Mouse (Mus musculus): ENCODE measurements around the gene Rap1gap2. TPM values are rescaled to one million over a fixed set of nuclear protein-coding genes. Genes with fewer than 3 reads are reported as not detected.

Rap1gap2 gene
- polyA plus RNA-seq, 1 experiment from 2014 or later, result 3.4 TPM

DNA sequence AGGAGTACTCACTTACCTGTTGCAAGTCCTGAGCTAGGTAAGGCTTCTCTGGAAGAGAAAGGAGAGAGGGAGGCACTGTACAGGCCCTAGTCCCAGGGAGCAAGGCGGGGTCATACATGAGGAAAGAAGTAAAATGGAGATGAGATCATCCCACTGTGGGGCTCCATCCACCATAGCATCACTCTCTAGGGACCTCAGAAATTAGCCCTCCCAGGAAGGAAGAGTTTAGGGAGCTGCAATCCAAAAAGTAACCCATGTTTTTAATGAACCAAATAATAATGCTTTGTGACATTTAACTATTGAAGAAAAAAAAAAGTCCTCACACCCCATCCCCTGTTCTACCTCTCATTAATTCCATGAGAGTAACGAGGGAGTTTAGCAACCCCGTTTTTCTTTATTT lies 258.2 kb downstream of the Rap1gap2 start, which contains the start of gene Olfr411:
Olfr411 (minus strand) TSS at position 101 of the 400 bp plus-strand sequence.
- ATAC-seq (ENCODE audit: low read depth) (no peak), DNase-seq (ENCODE audit: low spot score) (no peak)
- Histone ChIP-seq H3K4me3 (ENCODE audit: low read depth, low read length) (no peak within 1 kb of the TSS), H3K27me3 (replicated peaks; ENCODE audit: control insufficient read depth, insufficient read depth, low read length) (no peaks in the 10 kb centered on the region), H3K9me3 (ENCODE audit: control insufficient read depth, low read length) (0 out of 2 replicates have a peak, but pooled peaks cover 7% of the 10 kb centered on the region), H3K4me2 (ENCODE audit: low read depth, low read length) (no peak within 1 kb of the TSS), H3K27ac (replicated peaks; ENCODE audit: low read depth, low read length) (no peak within 1 kb of the TSS), H3K4me1 (ENCODE audit: control insufficient read depth, insufficient read depth, low read length) (no peaks in the 10 kb centered on the region), H3K36me3 (ENCODE audit: control insufficient read depth, insufficient read depth, low read length) (no peaks in the 10 kb centered on the region), H3K9ac (ENCODE audit: low read depth, low read length) (no peak within 1 kb of the TSS)
- 73% methylated on average over 3 of the region's 3 CpGs for WGBS

DNA sequence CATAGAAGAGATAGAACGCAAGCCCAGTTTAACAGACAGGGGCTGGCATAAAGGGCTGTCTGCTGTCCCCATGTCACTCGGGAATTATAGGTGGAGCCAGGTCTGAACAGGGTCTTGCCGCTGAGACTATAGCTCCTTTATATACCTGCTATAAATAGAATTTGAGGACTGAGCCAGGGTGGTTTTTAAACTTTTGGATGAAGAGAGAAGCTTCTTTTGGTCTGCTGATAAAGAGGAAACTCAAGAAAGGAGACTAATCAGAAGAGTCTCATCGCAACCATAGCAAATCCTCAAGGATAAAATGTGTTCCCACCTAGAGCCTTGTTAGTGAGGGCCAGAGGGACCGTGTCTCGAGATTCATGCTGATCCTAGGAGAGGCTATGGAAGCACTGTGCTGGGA lies 272.8 kb downstream of the Rap1gap2 start, which contains the start of gene Olfr410:
Olfr410 (minus strand) TSS at position 101 of the 400 bp plus-strand sequence.
- Histone ChIP-seq H3K9ac (ENCODE audit: low read depth, low read length) (no peak within 1 kb of the TSS), H3K36me3 (ENCODE audit: control insufficient read depth, insufficient read depth, low read length) (no peaks in the 10 kb centered on the region), H3K4me1 (ENCODE audit: control insufficient read depth, insufficient read depth, low read length) (no peaks in the 10 kb centered on the region), H3K9me3 (ENCODE audit: control insufficient read depth, low read length) (no peaks in the 10 kb centered on the region), H3K27me3 (replicated peaks; ENCODE audit: control insufficient read depth, insufficient read depth, low read length) (no peaks in the 10 kb centered on the region), H3K4me2 (ENCODE audit: low read depth, low read length) (no peak within 1 kb of the TSS), H3K4me3 (ENCODE audit: low read depth, low read length) (no peak within 1 kb of the TSS), H3K27ac (replicated peaks; ENCODE audit: low read depth, low read length) (no peak within 1 kb of the TSS)
- ATAC-seq (ENCODE audit: low read depth), result no peak
- no peak for DNase-seq (ENCODE audit: low spot score)
- WGBS, result 80% methylated on average over 6 of the region's 6 CpGs

Other genes with a start within 250 kb of the Rap1gap2 start
- gene Olfr412, start 248.8 kb downstream of the Rap1gap2 start, polyA plus RNA-seq (2014; fragmentation: Nextera tagmentation; extraction: Ambion mirVana), result not detected in 2 replicates
- gene Ccdc92b, start 8.7 kb upstream of the Rap1gap2 start, polyA plus RNA-seq (2014; fragmentation: Nextera tagmentation; extraction: Ambion mirVana), result 0.54 and 0.62 TPM in 2 replicates
- 24.4 and 25.2 TPM in 2 replicates for gene Cluh, start 38.6 kb upstream of the Rap1gap2 start, polyA plus RNA-seq (2014; fragmentation: Nextera tagmentation; extraction: Ambion mirVana)
- gene Pafah1b1, start 113.8 kb upstream of the Rap1gap2 start, polyA plus RNA-seq (2014; fragmentation: Nextera tagmentation; extraction: Ambion mirVana), result 67.6 and 68.3 TPM in 2 replicates
- 28.4 and 32.0 TPM in 2 replicates for gene Mettl16, start 159.9 kb upstream of the Rap1gap2 start, polyA plus RNA-seq (2014; fragmentation: Nextera tagmentation; extraction: Ambion mirVana)
- gene Mnt, start 220.0 kb upstream of the Rap1gap2 start, polyA plus RNA-seq (2014; fragmentation: Nextera tagmentation; extraction: Ambion mirVana), result 4.8 and 5.8 TPM in 2 replicates